Mouse (Mus musculus) CD4-positive, CD25-positive, alpha-beta regulatory T cell (primary cell): ENCODE data around the gene Relb. TPM values are rescaled to one million over a fixed set of nuclear protein-coding genes. Genes with fewer than 3 reads are reported as not detected.

Experiments used
- polyA plus RNA-seq: library from polyadenylated mRNA; unstranded; fragments of 100-300 nt; shearing (Covaris generic); gene quantifications from one replicate; pipeline ENCODE4 v1.2.1, GENCODE M21; 2017

Gene Relb
- 87.1 TPM for polyA plus RNA-seq

GRCm38 (mm10) chr7:19629361-19629734 lies at the start of gene Relb:
Gene Relb, minus strand, starts transcription at chr7:19629438.

GRCm38 (mm10) chr7:19677872-19678271 lies 48.6 kb upstream of the Relb start, which contains the start of gene Apoc2:
Gene Apoc2, minus strand, starts transcription at chr7:19677941.

GRCm38 (mm10) chr7:19664955-19665841 lies 36.0 kb upstream of the Relb start, which contains the start of gene Clptm1:
Gene Clptm1, minus strand, starts transcription at chr7:19665033.

GRCm38 (mm10) chr7:19603849-19604605 lies 25.2 kb downstream of the Relb start, which contains the start of gene Clasrp:
Gene Clasrp, minus strand, starts transcription at chr7:19604486.

GRCm38 (mm10) chr7:19577141-19577852 lies 51.9 kb downstream of the Relb start, which contains the start of the genes Zfp296 and Gemin7:
Gene Zfp296, plus strand, starts transcription at chr7:19577287.
Gene Gemin7, minus strand, starts transcription at chr7:19577595.

GRCm38 (mm10) chr7:19562643-19563410 lies 66.4 kb downstream of the Relb start, which contains the start of gene Ppp1r37:
Gene Ppp1r37, minus strand, starts transcription at chr7:19563076.

Other genes starting within 250 kb of the Relb start
- 9.2 TPM for gene Ercc2, start 247.4 kb downstream of the Relb start, polyA plus RNA-seq
- gene Klc3, start 225.3 kb downstream of the Relb start, polyA plus RNA-seq = 27.0 TPM
- 0.19 TPM for gene Ckm, start 224.7 kb downstream of the Relb start, polyA plus RNA-seq
- 9.0 TPM for gene Mark4, start 170.6 kb downstream of the Relb start, polyA plus RNA-seq
- not detected for gene Exoc3l2, start 166.1 kb downstream of the Relb start, polyA plus RNA-seq
- 11.3 TPM for gene Bloc1s3, start 121.1 kb downstream of the Relb start, polyA plus RNA-seq
- gene Trappc6a, start 121.0 kb downstream of the Relb start, polyA plus RNA-seq = 123 TPM
- gene Nkpd1, start 111.6 kb downstream of the Relb start, polyA plus RNA-seq = not detected
- gene Ppp1r37, start 66.4 kb downstream of the Relb start, polyA plus RNA-seq = 18.0 TPM
- gene Zfp296, start 52.2 kb downstream of the Relb start, polyA plus RNA-seq = 1.4 TPM
- gene Gemin7, start 51.8 kb downstream of the Relb start, polyA plus RNA-seq = 120 TPM
- gene Clasrp, start 25.0 kb downstream of the Relb start, polyA plus RNA-seq = 75.0 TPM
- gene Clptm1, start 35.6 kb upstream of the Relb start, polyA plus RNA-seq = 156 TPM
- gene Apoc2, start 48.5 kb upstream of the Relb start, polyA plus RNA-seq = not detected
- not detected for gene Gm44805, start 52.0 kb upstream of the Relb start, polyA plus RNA-seq
- gene Apoc4, start 52.0 kb upstream of the Relb start, polyA plus RNA-seq = not detected
- 0.99 TPM for gene Apoc1, start 63.2 kb upstream of the Relb start, polyA plus RNA-seq
- 23.1 TPM for gene Apoe, start 69.8 kb upstream of the Relb start, polyA plus RNA-seq
- 89.0 TPM for gene Tomm40, start 86.0 kb upstream of the Relb start, polyA plus RNA-seq
- gene Nectin2, start 121.0 kb upstream of the Relb start, polyA plus RNA-seq = 1.2 TPM
- gene Bcam, start 141.6 kb upstream of the Relb start, polyA plus RNA-seq = 13.3 TPM
- gene Cblc, start 167.4 kb upstream of the Relb start, polyA plus RNA-seq = 0.17 TPM
- gene Bcl3, start 193.3 kb upstream of the Relb start, polyA plus RNA-seq = 116 TPM
- gene Gm19345, start 222.6 kb upstream of the Relb start, polyA plus RNA-seq = 0.45 TPM
- gene Ceacam16, start 231.9 kb upstream of the Relb start, polyA plus RNA-seq = 0.37 TPM